Mouse (Mus musculus) lung, adult 18-20 months (tissue): Measurements from ENCODE around the gene Ddx5.
"Not testable (repeated sequence)": the region's sequence is repeated elsewhere in the genome, so short reads cannot be mapped to it uniquely, and the experiment has no call there.

Source experiments
- DNase-seq, 2 experiments: peaks; one replicate each; pipeline ENCODE4 v3.0.0; 2022; ENCODE audit warnings: mixed read lengths in 2 of 2

Gene Ddx5

DNA sequence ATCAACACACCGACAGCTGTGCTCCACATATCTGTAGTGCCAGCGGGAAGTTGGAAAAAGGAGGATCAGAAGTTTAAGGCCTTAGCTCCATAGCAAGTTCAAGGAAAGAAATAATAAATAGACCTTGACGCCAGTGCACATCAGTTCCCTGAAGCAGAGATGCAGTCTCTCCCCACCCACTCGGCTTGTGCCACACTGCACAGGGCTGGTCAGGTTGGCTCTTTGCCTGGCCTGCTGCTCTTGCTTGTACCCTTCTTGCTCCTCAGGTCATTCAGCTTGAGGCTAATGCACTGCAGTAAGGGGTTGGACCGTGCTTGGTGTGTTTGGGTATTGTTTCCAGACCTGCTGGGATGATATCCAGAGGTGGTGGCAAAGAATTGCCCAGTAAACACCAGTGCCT is 28.5 kb downstream of the Ddx5 start:
- DNase-seq = no peak

DNA sequence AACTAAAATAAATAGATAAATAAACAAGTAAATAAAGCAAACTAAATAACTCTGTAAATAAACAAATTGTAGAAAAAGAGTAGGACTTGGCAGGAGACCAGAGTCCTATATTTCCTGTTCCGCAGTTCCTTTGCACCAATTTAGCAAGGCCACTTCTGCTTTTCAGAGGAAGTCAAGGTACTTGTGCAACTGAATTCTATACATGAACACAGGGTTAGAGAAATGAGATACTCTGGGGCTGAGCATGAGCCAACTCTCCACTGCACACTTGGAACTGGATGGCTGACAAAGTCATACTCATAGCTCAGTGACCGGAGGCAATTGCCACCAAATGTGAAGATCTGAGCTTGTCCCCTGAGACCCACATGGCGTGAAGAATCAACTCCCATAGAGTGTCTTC is 30.0 kb downstream of the Ddx5 start:
- DNase-seq = no peak

DNA sequence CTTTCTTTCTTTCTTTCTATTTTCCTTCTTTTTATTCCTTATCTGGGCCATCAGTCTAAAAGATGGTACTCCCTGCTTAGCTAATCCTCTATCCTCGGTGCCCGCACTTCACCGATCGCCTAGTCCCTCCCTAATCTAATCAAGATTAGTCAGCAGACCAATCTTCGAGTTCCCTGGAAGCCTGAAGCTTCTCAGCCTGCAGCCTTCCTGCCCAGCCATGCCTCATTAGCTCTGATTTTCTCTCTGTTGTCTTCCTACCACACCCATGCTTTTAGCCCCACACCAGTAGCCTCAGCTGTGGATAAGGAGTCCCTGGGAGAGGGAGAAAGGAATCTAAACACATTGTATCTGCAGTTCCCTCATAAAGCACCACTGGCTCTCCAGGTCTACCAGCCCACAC is 33.4 kb downstream of the Ddx5 start:
- DNase-seq = no peak

DNA sequence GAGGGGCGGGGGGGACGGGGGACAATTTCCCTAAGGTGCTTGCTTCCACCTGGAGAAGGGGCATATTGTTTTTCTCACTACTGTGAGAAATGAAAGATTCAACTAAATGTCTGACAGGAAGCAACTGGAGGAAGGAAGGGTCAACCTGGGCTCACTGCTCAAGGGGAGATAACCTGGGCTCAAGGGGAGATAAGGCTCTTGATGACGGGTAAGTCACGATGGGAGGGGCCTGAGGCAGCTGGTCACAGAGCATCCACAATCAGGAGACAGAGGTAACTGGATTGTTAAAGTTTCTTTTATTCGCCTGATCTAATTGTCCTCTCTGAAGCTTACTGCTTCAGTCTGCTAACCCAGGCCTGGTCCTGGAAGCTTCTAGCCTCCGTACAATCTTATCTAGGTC is 35.7 kb downstream of the Ddx5 start:
- no peak for DNase-seq

DNA sequence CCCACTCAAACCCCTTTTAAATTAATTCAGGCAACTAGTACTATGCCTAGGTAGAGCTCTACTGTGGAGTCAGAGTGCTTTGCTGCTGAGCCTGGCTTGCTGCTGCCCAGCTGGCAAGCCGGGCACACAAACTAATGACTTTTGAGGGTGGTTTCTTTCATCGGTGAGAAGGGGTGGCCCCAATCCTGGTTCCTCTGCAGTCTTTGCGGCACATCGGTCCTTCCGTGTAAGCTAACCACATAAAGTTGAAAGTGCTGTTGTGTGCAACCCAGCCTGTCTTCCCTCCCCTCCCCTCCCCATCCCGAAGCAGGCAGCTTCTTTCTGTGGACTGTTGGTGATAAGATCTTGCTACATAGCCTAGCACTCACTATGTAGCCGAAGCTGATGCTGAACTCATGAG is 36.9 kb downstream of the Ddx5 start:
- peak; percentile 36 to 41 for DNase-seq

DNA sequence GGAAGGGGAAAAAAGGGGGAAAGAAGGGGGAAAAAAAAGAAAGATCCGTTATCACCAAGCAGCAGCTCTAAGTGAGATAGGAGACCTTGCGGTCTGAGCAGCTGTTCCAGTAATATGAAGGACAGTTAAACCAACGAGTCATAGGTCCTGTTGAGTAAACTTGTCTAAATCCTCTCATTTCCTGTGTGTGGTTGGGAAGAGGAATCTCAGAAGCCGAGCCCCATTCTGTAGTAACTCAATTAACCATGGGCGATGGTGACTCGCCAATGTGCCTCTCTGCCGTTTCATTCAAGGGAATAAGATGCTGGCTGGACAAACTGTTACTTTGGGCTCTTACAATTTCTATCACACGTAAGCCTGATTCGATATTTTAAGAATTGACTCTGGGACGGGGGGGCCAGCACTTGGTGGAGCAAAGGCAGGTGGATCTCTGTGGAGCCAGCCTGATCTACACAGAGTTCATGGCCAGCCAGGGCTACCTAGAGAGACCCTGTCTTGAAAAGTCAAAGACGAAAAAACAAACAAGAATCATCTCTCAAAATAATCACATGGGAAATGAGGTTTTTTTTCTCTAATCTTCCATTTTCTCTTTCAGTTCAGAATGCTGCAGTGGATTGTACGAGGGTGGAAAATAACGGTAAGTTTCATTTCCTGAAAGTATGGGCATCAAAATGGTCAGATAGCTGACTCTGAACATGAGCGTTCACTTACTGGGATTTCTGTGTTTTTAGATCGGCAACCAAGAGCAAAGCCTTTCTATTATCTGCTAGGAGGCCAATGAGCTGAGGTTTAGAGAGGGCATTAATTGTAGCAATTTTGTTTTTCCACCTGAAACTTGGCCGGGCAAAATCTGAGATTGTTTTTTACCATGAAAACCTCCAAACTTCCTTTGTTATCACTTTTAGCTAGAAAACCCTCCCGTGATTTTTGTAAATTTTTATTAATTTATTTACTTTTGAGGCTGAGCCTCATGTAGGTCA is 37.7 kb downstream of the Ddx5 start, which contains the start of gene Milr1:
Milr1 (plus strand) TSS at position 188 of the 980 bp plus-strand sequence.
- DNase-seq = no peak

DNA sequence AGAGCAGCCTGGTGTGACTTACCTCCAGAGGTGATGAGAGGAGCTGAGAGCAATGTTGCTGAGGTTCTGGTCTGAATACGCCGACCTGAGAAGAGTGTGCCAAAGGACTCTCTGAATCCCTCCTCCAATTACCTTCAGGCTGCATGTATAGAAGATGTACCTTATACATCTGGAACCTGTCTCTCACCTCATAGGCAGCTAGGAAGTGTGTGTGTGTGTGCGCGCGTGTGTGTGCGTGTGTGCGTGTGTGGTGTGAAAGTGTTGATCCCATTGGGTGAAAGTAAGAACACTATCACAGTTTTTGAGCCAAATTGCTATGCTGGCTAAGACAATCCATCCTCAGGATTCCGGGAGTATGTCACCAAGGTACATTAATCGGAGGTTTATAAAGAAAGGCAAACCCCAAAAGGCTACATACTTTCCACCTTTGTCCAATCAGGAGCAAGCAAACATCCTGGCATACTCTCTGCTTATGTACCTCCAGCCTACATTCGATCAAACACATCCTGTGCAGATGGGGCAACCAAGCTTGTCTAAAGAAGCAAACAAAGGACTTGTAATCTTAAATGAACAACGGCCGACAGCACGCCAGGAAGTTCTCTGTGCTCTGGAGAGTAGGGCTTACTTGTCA is 38.7 kb downstream of the Ddx5 start, which contains the start of gene Pecam1:
Pecam1 (minus strand) TSS at position 508 of the 631 bp plus-strand sequence.
- DNase-seq = no peak

DNA sequence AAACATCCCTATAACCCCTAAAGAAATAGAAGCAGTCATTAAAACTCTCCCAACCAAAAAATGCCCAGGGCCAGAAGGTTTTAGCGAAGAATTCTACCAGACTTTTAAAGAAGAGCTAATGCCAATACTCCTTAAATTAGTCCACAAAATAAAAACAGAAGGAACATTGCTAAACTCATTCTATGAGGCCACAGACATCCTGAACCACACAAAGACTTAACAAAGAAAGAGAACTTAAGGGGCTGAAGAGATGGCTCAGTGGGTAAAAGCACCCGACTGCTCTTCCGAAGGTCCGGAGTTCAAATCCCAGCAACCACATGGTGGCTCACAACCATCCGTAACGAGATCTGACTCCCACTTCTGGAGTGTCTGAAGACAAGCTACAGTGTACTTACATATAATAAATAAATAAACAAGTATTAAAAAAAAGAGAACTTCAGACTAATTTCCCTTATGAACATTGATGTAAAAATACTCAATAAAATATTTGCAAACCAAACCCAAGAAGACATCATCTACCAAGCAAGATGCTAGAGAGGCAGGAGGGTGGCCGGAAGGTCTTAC is 39.3 kb downstream of the Ddx5 start:
- DNase-seq = not testable (repeated sequence)

DNA sequence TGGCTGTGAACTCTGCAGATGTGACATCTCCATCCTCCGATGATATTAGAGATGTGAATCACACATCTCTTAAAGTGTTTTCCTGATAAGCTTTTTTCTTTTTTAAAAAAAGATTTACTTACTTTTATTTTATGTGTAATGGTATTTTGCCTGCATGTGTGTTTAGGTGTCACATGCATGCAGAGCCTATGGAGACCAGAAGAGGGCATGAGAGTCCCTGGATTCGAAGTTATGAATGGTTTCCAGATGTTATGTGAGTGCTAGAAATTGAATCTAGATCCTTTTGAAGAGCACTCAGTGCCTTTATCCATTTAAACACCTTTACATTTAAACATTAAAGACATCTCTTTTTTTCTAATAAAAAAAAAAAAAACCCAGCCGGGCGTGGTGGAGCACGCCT is 44.0 kb downstream of the Ddx5 start:
- no peak for DNase-seq

DNA sequence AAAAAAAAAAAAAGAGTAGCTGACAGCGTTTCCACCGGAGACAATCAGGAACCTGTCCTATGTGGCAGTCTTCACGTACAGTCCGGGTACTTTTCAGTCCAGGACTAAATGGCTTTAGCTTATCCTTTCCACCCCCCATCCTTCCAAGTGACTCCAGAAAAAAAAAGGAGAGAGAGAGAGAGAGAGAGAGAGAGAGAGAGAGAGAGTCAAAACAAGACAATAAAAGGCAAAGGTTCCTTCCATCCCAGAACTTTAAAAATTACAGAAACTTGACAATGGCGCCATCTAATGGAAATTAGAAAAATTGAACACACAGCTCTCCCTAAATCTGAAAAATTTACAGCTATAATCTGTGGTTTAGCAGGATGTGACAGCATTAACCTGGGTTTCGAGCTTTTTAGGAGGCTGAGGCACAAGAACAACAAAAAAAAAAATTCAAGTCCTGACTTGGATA is 46.6 kb downstream of the Ddx5 start:
- DNase-seq = no peak

DNA sequence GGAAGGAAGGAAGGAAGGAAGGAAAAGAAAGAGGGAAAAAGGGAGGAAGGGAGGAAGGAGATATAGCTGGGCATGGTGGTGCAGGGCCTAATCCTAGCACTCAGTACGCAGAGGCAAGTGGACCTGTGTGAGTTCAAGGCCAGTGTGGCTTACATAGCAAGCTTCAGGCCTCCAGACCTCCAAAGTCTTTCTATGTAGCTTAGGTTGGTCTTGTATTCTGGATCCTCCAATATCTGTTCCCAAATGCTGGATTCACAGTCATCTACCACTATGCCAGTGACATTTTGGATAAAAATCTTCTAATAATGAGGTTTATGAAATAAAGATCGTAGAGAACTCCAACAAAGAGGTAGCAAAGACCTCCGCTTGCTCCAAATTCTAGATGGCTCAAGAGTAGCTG is 47.2 kb downstream of the Ddx5 start:
- DNase-seq = no peak

DNA sequence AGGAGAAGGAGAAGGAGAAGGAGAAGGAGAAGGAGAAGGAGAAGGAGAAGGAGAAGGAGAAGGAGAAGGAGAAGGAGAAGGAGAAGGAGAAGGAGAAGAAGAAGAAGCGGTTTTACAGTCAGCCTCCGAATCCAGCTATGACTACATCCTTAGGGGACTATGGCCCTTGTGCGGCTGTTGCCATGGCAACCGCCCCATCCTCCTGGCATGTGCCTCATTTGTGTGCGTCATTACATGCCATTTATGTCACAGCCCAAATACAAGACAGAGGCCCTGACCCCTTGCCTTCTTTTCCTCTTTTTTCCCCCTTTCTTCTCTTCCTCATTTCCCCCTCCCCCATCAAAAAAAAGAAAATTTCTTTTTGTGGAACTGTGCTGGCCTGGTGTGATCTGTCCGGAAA is 47.8 kb downstream of the Ddx5 start:
- DNase-seq = no peak

DNA sequence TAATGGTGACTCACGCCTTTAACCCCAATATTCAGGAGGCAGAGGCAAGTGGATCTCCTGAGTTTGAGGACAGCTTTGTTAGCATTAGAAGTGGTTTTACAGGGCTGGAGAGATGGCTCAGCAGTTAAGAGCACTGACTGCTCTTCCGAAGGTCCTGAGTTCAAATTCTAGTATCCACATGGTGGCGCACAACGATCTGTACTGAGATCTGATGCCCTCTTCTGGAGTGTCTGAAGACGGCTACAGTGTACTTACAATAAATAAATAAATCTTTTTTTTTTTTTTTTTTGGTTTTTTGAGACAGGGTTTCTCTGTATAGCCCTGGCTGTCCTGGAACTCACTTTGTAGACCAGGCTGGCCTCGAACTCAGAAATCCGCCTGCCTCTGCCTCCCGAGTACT is 48.3 kb downstream of the Ddx5 start:
- DNase-seq = not testable (repeated sequence)

DNA sequence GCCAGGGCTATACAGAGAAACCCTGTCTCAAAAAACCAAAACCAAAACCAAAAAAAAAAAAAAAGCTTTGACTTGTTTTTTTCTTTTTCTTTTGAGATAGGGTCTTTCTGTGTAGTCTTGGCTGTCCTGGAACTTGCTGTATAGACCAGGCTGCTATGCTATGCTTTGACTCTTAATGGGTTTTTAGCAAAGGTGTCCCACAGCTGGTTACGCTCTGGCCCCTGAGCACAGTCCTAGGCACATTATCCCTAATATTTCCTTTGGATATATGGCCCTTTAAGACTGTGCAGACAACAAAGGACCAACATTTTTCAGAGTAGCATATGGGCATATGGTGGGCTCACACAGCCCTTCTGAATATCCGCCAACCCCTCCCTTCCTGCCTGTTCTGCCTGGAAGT is 49.9 kb downstream of the Ddx5 start:
- DNase-seq = no peak

DNA sequence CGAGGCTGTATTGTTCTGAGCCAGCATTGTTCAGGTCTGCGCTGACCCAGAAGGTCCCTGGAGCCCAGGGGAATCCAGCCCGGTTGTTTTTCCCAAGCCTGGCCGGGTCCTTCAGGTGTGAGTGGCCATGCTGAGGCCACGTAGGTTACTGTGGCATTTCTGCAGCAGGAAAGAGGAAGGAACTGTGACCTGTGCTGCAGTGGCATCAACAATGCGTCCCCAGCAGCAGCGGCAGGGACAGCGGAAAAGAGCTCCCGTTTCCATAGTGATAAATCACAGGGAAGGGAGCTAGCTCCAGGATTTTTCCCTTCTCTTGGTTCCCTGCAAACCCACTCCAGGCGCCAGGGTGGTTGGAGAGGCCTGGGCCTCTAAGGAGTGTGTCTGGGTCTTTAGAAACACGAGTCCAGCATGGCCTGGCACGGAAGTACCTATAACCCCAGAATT is 51.8 kb downstream of the Ddx5 start:
- no peak for DNase-seq

DNA sequence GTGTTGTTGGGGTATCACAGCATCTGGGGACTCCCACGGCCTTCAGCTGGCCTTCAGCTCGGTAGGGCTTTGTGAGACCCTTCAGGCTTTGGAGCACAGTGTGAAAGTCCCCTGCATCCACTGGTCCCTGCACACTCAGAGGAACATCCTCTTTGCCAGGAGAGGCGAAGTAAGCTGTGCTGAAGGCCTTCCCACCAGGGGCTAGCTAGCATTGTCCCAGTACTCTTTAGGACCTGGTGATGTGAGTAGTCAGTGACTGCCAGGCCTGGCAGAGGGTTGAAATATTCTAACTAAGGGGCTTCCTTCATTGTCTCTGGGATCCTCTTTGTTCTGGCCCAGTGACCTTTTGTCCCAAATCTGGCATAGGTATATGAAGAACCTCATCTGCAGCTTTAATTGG is 52.4 kb downstream of the Ddx5 start:
- DNase-seq = no peak

DNA sequence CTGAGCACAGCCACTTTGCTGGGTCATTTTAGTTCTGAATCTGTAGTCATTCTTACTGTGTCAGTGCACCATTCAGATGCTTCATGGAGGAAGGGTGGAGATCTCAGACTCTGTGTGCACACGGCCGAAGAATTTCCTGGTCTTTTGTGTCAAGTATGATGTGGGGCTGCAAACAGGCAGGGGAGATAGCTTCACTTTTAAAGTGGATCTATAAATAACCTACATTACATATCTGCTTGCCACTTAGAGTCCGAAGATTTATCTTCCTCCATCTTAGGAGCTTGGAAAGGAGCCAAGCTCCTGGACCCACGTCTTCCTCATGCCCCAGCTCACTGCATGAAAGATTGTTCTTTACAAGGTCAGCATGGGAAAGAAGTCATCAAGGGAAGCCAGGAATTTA is 58.3 kb downstream of the Ddx5 start:
- DNase-seq = no peak
